Mouse (Mus musculus) CD4-positive, CD25-positive, alpha-beta regulatory T cell, adult 4 months (primary cell): ENCODE measurements around the gene Crybb3. TPM values are rescaled to one million over a fixed set of nuclear protein-coding genes. Genes with fewer than 3 reads are reported as not detected.

Source experiments
- ATAC-seq: one replicate; pipeline ENCODE4 v1.8.0; 2017
- polyA plus RNA-seq, 2 experiments: library from polyadenylated mRNA; unstranded; fragments of 100-300 nt; shearing (Covaris generic); gene quantifications; one replicate each; pipeline ENCODE4 v1.2.1; 2017

Crybb3 gene
- polyA plus RNA-seq, 2 experiments from 2014 or later: not detected

GRCm38 (mm10) chr5:113102455-113102854 is 21.1 kb upstream of the Crybb3 start:
- no peak for ATAC-seq

GRCm38 (mm10) chr5:113101457-113101856 is 20.1 kb upstream of the Crybb3 start:
- ATAC-seq: no peak

- no peak for ATAC-seq
Measured at GRCm38 (mm10) chr5:113100422-113100821, 19.0 kb upstream of the Crybb3 start.

- no peak for ATAC-seq
Measured at GRCm38 (mm10) chr5:113099546-113099945, 18.2 kb upstream of the Crybb3 start.

GRCm38 (mm10) chr5:113097551-113097950 is 16.2 kb upstream of the Crybb3 start:
- ATAC-seq: no peak

- no peak for ATAC-seq
Measured at GRCm38 (mm10) chr5:113095456-113095855, 14.1 kb upstream of the Crybb3 start.

- ATAC-seq: no peak
Measured at GRCm38 (mm10) chr5:113092406-113092805, 11.0 kb upstream of the Crybb3 start.

GRCm38 (mm10) chr5:113091162-113091561 is 9.8 kb upstream of the Crybb3 start:
- no peak for ATAC-seq

- no peak for ATAC-seq
Measured at GRCm38 (mm10) chr5:113090750-113091149, 9.4 kb upstream of the Crybb3 start.

GRCm38 (mm10) chr5:113090077-113090690 is 8.8 kb upstream of the Crybb3 start:
- no peak for ATAC-seq

GRCm38 (mm10) chr5:113087465-113087864 is 6.1 kb upstream of the Crybb3 start:
- no peak for ATAC-seq

GRCm38 (mm10) chr5:113086990-113087389 is 5.6 kb upstream of the Crybb3 start:
- ATAC-seq: no peak

- ATAC-seq: no peak
Measured at GRCm38 (mm10) chr5:113086439-113086838, 5.1 kb upstream of the Crybb3 start.

- no peak for ATAC-seq
Measured at GRCm38 (mm10) chr5:113085931-113086330, 4.5 kb upstream of the Crybb3 start.

- no peak for ATAC-seq
Measured at GRCm38 (mm10) chr5:113084309-113084708, 2.9 kb upstream of the Crybb3 start.

GRCm38 (mm10) chr5:113082356-113083168 is 1.2 kb upstream of the Crybb3 start:
- no peak for ATAC-seq

GRCm38 (mm10) chr5:113081020-113081419 is 364 bp downstream of the Crybb3 start:
- ATAC-seq: no peak

- no peak for ATAC-seq
Measured at GRCm38 (mm10) chr5:113079783-113080182, 1.6 kb downstream of the Crybb3 start.

GRCm38 (mm10) chr5:113078686-113079085 is 2.7 kb downstream of the Crybb3 start:
- no peak for ATAC-seq

GRCm38 (mm10) chr5:113070017-113070416 is 11.4 kb downstream of the Crybb3 start, which contains the start of gene Crybb2:
Gene Crybb2 (minus strand): TSS chr5:113070117.
- no peak for ATAC-seq

GRCm38 (mm10) chr5:113054308-113054707 is 27.1 kb downstream of the Crybb3 start:
- peak; percentile 43 for ATAC-seq

- no peak for ATAC-seq
Measured at GRCm38 (mm10) chr5:113050581-113051185, 30.7 kb downstream of the Crybb3 start.

- no peak for ATAC-seq
Measured at GRCm38 (mm10) chr5:113049876-113050275, 31.5 kb downstream of the Crybb3 start.
